Mouse (Mus musculus): Measurements from ENCODE around the gene Ptges2. TPM values are rescaled to one million over a fixed set of nuclear protein-coding genes. Genes with fewer than 3 reads are reported as not detected.

The Ptges2 gene
- 10 to 100 TPM; 16.4 to 39.5 TPM for polyA plus RNA-seq (2012; fragmentation: generic; extraction: Trizol)

DNA sequence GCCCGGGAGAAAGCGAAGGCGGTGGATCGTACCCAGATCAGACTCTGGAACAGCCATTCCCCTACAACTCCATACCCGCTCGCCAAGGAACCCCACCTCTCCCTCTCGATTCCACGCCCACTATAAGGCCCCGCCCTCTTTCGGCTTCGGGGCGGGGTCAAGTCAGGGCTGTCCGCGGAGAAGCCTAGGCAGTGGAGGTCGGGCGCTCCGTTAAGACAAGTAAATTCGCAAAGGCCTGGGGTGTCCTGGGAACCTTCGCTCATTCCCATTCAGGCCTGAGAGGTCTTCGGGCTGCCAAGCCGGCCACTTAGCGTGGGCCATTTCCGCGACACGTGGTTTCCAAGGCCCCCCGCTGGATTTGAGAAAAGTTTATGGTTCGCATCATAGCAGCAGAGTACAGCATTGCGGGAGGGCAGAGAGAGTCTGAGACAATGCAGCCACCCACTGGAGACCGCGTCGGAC, at the start of gene Ptges2:
TSS of gene Ptges2 (plus strand) at position 413 of the 462 bp plus-strand sequence.

DNA sequence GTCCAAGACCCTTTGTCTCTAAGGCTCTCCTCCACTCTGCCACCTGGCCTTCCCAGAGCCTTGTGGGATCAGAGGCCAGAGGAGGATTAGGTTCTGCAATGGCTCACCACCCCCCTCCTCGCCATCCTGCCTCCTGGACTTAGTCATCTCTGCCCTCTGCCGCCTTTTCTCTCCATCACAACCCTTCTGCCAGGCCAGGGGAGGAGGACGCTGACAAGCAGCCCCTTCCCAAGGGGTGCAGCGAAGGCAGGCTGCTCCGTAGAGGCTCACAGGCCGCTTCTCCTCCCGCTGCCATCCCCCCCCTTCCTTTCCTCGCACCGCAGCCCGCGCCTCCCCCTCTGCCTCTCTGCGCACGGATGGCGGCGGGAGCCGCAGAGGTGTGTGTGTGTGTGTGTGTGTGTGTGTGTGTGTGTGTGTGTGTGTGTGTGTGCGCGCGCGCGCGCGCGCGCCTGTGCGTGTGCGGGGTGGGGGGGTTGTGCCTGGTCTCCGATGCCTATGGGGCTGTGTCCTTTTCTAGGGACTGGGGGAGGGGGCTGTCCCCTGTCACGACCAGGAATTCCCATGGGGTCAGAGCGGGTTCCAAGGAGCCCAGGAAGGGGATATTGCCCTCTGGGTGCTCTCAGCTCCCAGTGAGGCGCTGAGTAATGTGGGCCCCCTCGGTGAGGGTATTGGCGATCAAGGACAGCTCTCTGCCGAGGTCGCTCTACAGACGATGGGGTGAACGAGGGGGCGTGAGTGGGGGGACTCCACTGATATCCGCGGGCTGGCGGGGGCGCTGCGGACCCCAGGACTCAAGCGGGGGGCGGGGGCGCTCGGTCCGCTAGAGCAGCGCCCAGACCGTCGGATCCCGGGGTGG, 43.3 kb upstream of the Ptges2 start, which contains the start of gene Ciz1:
TSS of gene Ciz1 (plus strand) at position 177 of the 856 bp plus-strand sequence.

DNA sequence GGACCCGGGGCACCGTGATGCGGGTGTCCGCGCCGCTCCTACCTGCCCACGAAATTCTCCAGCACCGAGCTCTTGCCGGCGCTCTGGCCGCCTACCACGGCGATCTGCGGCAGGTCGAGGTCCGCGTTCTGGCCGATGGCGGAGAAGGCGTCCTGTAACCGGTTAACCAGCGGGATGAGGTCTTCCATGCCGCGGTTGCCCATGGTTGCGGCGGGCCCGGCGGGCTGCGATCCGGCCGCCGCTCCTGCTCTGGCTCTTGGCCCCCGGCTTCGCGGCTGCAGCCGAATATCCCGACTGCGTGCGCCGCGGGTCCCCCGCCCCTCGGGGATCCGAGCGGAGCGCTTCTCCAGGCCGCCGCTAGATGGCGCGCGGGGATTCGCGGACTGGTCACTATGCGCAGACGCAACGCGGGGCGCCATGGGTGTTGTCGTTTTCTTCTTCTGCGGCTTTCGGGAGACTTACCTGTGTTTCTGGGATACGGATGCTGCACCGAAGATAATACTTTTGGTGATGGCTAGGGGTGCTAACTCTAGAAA, 42.6 kb upstream of the Ptges2 start, which contains the start of gene Dnm1:
TSS of gene Dnm1 (minus strand) at position 332 of the 536 bp plus-strand sequence.

DNA sequence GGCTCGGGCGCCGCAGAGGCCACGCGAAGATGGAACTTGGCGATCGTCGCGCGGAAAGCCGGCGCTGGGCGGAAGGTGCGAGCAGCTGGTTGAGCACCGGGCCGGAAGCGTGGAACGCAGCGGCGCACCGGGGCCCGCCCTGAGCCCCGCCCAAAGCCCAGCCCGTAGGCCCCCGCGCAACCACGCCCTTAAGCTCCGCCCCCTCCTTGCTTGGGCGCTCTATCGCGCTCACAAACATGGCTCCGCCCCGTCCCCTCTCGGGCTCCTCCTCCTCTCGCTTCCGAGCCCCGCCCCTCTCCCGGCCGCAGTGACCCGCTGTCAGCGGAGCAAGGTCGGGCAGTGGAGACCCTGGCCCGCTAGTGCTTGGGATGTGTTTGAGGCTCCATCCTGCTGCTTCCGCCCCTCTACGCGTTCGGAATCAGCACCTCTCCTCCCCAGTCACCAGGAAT, 13.9 kb upstream of the Ptges2 start, which contains the start of gene 1110008P14Rik:
TSS of gene 1110008P14Rik (minus strand) at position 164 of the 449 bp plus-strand sequence.

DNA sequence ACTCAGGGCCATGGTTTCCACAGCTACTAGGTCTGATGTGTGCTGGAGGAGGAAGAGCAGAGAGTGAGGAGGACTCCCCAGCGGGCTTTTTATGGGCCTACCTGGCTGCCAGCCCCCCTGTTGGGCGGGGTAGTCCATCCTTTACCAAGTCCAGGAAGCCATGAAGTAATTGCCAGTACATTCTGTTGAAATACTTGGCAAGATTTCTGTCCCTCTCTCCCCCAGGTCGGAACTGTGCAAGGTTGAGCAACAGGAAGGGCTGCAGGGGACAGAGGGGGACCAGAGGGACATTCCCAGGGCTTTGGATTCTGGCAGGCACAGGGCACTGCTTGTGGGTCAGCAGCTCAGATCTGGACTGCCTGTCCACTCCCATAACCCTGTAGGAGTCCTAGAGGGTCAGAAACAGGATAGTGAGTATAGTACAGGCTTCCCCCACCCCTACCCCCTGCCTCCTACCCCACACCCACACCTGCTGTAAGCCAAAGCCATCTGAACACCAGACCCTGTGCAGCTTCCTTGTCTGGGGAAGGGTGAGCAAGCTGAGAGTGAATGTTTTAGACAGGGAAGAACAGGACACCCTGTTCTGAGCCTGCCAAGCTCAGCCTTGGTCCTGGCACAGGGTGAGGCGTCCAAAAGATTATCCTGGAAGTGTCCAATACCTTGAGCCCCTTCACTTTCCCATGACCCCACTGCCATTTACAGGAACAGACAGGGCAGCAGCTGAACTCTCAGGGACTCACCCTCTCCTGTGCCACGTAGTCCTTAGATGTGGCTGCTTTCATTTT, 7.8 kb upstream of the Ptges2 start, which contains the start of gene Lcn2:
TSS of gene Lcn2 (minus strand) at position 547 of the 785 bp plus-strand sequence.

DNA sequence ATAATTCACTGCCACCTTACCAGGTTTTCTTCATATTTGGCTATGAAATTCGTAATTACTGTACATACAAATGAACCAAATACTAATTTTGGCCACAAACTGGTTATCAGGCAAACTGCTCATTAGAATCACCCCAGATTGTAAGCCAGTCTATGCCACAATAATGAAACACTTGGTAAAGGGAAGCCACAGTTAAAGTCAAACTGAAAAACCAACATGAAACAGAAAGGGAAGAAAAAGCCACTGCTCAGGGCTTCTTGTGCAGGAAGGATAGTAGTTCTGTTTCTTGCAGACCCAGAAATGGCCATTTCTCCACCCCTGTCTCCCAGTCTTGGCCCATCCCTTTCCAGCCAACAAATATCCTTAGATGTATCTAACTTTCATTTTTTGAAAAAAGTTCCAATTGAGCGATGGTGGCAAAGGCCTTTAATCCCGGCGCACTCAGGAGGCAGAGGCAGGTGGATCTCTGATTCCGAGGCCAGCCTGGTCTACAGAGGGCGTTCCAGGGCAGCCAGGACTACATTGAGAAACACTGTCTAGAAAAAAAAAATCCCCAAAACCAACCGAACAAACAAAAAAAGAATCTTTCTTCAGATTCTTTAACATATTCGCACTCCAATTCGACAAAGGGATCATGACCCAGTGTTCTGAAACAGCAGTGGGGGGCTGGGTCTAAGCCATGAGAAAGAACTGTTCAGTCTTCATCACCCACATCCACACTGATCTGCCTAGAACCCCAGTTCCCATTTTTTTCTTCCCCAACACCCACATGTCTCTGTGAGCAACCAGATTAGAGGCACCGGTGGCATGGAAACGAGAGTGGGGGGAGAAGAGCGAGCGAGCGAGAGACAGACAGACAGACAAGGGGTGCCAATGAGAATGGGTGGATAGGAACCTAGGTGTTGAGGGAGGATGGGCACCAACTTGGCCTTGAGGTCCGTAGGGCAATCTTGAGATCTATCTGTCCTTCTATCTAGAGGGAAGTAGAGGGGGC, 54.4 kb downstream of the Ptges2 start, which contains the start of gene Naif1:
TSS of gene Naif1 (plus strand) at position 697 of the 994 bp plus-strand sequence.

DNA sequence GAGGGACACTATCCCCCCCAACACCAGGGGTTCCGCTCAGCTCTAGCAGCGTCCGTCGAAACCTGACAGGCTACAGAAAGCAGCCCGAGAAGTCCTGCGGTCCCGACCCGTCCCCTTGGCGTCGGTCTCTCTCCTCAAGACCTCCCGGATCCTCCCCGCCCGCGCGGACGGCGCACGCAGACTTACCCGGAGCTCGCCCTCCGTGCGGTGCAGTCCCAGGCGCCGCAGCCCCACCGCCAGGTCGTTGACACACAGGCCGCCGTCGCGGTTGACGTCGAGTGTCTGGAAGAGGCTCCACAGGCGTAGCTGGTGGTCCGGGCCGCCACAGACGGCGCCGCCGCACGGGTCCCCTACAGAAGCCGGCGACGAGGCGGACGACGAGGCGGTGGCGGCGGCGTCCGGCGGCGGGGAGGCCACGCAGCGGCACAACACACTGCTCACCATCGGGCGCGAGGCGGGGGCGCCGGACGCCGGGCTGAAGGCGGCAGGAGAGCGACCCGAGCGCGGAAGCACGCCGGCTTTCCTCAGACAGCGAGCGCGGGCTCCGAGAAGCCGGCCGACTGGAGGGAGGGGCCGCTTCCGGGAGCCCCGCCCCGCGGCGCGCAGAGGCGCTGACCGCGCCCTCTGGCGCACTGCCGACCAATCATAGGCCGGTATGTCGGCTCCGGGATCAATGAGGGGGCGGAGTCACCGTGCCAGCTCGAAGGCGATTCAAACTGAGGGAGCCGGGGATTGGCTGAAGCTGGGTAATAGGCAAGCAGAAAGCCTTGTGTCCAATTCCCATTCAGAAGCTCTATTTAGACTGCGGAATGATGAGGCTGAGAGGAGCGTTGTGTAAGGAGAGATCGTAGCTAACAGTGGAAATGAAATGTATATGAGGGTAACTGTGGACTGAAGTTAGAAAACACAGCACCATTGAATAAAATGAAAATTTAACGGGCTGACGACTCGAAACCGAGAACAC, 55.5 kb downstream of the Ptges2 start, which contains the start of gene Slc25a25:
TSS of gene Slc25a25 (minus strand) at position 565 of the 964 bp plus-strand sequence.

Other genes starting within 250 kb of the Ptges2 start
- 10 to 100 TPM in 1 of 2 experiments, 1 to 10 TPM in 1; 8.5 to 44.9 TPM for gene Prrc2b, start 244.8 kb upstream of the Ptges2 start, polyA plus RNA-seq (2012; fragmentation: generic; extraction: Trizol)
- gene Pomt1, start 159.3 kb upstream of the Ptges2 start, polyA plus RNA-seq (2012; fragmentation: generic; extraction: Trizol), result 10 to 100 TPM in 1 of 2 experiments, 1 to 10 TPM in 1; 7.1 to 30.3 TPM
- gene Uck1, start 135.7 kb upstream of the Ptges2 start, polyA plus RNA-seq (2012; fragmentation: generic; extraction: Trizol), result 10 to 100 TPM; 18.1 to 28.4 TPM
- gene Golga2, start 108.5 kb upstream of the Ptges2 start, polyA plus RNA-seq (2012; fragmentation: generic; extraction: Trizol), result 10 to 100 TPM; 10.8 to 45.3 TPM
- 100 to 1,000 TPM; 179 to 326 TPM for gene Swi5, start 107.8 kb upstream of the Ptges2 start, polyA plus RNA-seq (2012; fragmentation: generic; extraction: Trizol)
- 10 to 100 TPM; 26.7 to 61.5 TPM for gene Ciz1, start 43.6 kb upstream of the Ptges2 start, polyA plus RNA-seq (2012; fragmentation: generic; extraction: Trizol)
- gene Dnm1, start 42.6 kb upstream of the Ptges2 start, polyA plus RNA-seq (2012; fragmentation: generic; extraction: Trizol), result 100 to 1,000 TPM; 103 to 164 TPM
- gene 1110008P14Rik, start 14.0 kb upstream of the Ptges2 start, polyA plus RNA-seq (2012; fragmentation: generic; extraction: Trizol), result 100 to 1,000 TPM in 1 of 2 experiments, 10 to 100 TPM in 1; 91.3 to 245 TPM
- gene Lcn2, start 7.6 kb upstream of the Ptges2 start, polyA plus RNA-seq (2012; fragmentation: generic; extraction: Trizol), result under 1 TPM in 1 of 2 experiments, not detected in 1; 0.08 TPM
- gene Naif1, start 54.6 kb downstream of the Ptges2 start, polyA plus RNA-seq (2012; fragmentation: generic; extraction: Trizol), result 1 to 10 TPM; 1.1 to 4.0 TPM
- 1 to 10 TPM; 3.3 to 3.4 TPM for gene Slc25a25, start 55.5 kb downstream of the Ptges2 start, polyA plus RNA-seq (2012; fragmentation: generic; extraction: Trizol)
- gene Fam102a, start 139.4 kb downstream of the Ptges2 start, polyA plus RNA-seq (2012; fragmentation: generic; extraction: Trizol), result 10 to 100 TPM in 1 of 2 experiments, 1 to 10 TPM in 1; 1.3 to 21.5 TPM
- 10 to 100 TPM; 67.1 to 95.0 TPM for gene Dpm2, start 175.0 kb downstream of the Ptges2 start, polyA plus RNA-seq (2012; fragmentation: generic; extraction: Trizol)
- under 1 TPM in 1 of 2 experiments, not detected in 1; 0.11 TPM for gene Pip5kl1, start 178.9 kb downstream of the Ptges2 start, polyA plus RNA-seq (2012; fragmentation: generic; extraction: Trizol)
- gene 9430097D07Rik, start 179.8 kb downstream of the Ptges2 start, polyA plus RNA-seq (2012; fragmentation: generic; extraction: Trizol), result under 1 TPM; 0.04 to 0.06 TPM
- 10 to 100 TPM; 23.5 to 26.1 TPM for gene St6galnac4, start 191.2 kb downstream of the Ptges2 start, polyA plus RNA-seq (2012; fragmentation: generic; extraction: Trizol)
- gene St6galnac6, start 203.8 kb downstream of the Ptges2 start, polyA plus RNA-seq (2012; fragmentation: generic; extraction: Trizol), result 10 to 100 TPM; 34.3 to 60.3 TPM
- 100 to 1,000 TPM in 1 of 2 experiments, 10 to 100 TPM in 1; 96.3 to 173 TPM for gene Ak1, start 225.9 kb downstream of the Ptges2 start, polyA plus RNA-seq (2012; fragmentation: generic; extraction: Trizol)

All from C3H10T1/2 (cell line).